Mouse (Mus musculus) lung, postnatal 0 days (tissue): ENCODE measurements around the gene Lrmda.

ENCODE experiments used
- CTCF ChIP-seq: IDR thresholded peaks from 2 replicates; pipeline ENCODE4 v1.5.1; 2016; ENCODE audit warnings: antibody characterized with exemption, mild to moderate bottlenecking
- EP300 ChIP-seq: IDR thresholded peaks from 2 replicates; pipeline ENCODE4 v1.6.1; 2016; ENCODE audit warnings: antibody characterized with exemption, mild to moderate bottlenecking, control low read depth

- TF ChIP-seq CTCF (no peak), EP300 (no peak)
These were observed 353.3 kb downstream of the Lrmda start for GRCm38 (mm10) chr14:22372666-22373360.
